Mouse (Mus musculus) neural tube, embryonic 10.5 days (tissue): Measurements from ENCODE around the gene Serf2.

Source experiments
- DNase-seq: peaks from one replicate; pipeline ENCODE4 v3.0.0-alpha.2; 2017; ENCODE audit warnings: low spot score; ENCODE audit errors: extremely low spot score

The Serf2 gene

DNA sequence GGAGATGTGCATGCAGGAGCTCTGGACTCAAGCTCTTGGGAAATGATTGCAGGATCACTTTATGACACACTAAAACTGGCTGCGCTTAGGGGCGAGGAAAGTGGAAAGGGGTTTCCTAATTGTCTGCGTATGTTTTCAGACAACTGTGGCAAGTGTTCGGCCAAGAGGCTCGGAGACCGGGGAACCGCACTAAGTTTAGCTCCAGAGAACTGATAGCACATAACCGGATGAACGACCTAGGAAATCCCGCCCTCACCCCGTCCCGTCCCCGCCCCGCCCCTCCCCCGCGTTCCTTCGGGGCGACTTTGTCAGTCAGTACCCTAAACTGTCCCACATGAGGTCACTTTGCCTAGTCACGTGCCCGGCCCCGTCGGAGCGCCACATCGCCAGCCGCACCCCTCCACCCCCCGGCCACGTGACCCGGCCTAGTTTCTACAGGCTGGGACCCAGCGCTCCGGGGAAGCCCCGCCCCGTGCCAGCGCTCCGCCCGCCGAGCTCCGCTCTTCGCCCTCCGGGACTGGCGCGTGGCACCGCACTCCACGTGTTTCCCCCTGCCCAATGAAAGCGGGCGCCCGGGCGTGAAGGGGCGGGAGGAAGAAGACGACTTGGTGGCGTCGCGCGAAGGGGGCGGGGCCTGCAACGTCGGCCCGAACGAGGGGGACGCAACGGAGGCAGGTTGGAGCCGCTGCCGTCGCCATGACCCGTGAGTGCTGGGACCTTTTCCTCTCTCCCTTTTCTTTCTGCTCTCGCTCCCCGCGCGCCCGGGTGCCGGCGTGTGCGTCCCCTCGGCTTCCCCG, at the start of gene Serf2:
Gene Serf2, plus strand, starts transcription at position 457 of the 797 bp plus-strand sequence.
- DNase-seq = peak; percentile 99

DNA sequence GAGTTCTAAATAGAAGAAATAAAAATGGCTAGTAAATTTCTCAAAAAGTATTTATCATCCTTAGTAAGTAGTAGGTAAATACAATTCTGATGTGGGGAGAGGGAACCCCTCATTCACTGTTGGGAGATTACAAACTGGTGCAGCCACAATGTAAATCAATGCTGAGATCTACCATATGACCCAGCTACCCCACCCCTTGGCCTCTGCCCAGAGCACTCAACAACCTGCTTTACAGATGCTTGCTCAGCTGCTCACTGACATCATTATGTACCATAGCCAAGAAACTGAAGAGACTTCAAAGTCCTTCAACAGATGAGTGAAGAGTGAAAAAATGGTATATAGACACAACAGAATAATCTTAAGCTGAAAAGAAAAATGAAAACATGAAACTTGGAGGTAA, 45.7 kb upstream of the Serf2 start:
- no peak for DNase-seq

DNA sequence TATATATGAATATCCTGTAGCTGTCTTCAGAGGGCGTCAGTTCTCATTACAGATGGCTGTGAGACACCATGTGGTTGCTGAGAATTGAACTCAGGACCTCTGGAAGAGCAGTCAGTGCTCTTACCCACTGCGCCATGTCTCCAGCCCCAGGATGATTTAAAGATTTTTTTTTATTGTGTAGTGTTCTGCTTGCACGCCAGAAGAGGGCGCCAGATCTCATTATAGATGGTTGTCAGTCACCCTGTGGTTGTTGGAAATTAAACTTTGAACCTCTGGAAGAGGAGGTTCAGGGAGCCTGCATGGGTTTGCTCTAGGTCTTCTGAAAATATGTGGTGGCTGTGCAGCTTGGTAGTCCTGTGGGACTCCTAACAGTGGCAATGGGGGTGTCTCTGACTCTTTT, 40.8 kb upstream of the Serf2 start:
- DNase-seq = no peak

DNA sequence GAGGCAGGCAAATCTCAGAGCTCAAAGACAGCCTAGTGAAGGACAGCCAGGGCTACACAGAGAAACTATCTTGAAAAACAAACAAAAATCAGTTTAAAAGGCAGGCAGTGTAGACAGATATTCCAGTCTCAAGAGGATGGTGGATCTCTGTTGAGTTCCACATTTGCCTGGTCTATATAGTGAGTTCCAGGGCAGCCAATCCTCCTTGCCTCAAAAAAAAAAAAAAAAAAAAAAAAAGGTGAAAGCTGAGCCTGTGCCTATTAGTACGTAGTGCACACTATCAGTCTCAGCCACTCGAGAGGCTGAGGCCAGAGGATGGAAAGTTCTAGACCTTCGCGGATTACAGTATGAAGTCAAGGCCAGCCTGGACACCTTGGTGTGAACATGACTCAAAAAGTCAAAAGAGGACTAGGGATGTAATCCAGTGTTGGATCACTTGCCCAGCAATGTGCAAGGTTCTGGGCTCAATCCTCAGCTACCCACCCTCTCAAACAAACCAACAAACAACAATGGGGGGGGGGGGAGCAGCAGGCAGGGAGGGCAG, 36.1 kb upstream of the Serf2 start:
- DNase-seq = no peak

DNA sequence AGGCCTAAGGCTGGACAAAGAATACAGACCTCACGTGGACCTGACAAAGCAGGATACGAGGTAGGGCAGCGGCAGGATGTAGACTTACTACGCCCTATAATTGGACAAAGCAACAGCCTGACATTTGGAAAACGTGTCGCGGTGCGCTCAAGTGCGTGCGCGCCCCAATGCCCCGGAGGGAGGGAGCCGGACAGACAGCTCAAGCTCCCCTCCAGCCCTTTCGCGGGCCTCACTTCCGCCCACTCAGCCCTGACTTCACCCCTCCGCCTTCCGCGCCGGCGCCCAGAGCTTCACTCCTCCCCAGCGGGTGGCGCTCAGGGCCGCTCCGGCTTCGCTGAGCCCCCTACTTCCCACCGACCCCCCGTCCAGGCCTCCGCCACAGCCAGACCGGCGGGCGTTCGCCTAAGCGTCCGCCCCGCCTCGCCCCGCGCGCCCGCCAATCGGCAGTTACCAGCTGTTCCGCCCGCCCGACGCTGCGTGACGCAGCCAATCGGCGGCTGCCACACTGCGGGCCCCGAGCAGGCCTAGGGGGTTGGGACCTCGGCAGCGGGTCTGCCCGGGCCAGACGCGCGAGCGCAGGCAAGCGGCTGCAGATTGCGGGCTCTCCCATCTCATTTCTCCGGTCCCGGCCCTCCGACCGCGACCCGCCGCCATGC, 35.5 kb upstream of the Serf2 start, which contains the start of the genes Pdia3 and Catsper2:
Gene Pdia3, plus strand, starts transcription at position 389 of the 656 bp plus-strand sequence.
Gene Catsper2, minus strand, starts transcription at position 406 of the 656 bp plus-strand sequence.
- peak; percentile 97 for DNase-seq

DNA sequence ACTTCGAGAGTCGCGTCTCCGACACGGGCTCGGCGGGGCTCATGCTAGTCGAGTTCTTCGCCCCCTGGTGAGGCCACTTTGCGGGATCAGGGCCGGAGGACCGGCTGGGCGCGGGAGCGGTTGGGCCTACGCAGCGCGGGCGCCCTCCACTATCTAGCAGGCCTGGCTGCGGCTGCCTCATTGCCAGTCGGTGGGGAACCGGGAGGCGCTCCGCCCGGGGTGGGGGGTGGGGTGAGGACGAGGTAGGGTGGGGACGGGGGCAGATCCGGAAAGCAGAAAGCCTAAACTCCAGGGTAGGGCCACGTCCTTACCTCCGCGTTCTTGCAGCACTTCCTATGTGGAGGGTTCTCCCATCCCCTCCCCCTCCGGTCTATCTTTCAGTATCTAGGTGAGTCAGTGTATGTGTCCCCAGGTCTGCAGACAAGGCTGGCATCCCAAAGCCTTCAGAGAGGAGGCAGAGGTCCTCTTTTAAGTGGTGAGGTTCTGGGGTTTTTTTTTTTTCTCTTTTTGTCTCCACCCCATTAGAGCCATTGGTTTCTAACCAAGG, 34.8 kb upstream of the Serf2 start:
- no peak for DNase-seq

DNA sequence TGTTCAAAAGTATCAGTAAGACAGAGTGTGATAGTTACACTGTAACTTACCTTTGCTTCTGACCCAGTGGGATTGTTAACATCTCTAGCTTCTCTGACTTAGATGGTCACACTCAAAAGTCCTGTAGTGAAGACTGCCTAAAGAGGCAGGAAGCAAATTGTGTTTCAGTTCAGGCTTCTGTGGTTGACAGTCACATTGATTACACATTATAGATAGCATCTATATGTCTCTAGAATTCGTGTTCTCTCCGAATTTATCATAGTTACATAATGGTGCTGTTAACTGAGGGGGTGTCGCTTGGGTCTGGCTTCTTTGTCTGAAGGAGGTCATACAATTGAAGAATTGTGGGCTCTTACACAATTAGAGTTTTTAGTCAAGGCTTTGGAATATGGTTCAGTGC, 33.9 kb upstream of the Serf2 start:
- no peak for DNase-seq

DNA sequence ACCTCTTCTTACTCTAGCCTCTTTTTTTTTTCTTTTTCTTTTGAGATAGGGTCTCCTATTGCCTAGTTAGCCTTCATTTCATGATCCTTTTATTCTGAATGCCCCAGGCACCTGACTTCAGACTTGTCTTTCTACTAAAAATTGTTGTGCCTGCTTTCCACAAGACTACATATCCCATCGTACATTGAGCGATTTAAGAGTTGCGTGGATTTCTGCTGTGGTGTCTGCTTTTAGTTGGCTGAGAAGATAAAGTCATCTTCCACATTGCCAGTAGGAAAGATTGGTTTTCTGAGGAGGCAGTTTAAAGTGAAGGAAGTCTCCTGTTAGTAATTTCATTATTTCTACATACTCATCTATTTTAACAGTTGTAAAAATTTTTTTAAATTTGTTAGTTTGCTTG, 33.4 kb upstream of the Serf2 start:
- DNase-seq = no peak

DNA sequence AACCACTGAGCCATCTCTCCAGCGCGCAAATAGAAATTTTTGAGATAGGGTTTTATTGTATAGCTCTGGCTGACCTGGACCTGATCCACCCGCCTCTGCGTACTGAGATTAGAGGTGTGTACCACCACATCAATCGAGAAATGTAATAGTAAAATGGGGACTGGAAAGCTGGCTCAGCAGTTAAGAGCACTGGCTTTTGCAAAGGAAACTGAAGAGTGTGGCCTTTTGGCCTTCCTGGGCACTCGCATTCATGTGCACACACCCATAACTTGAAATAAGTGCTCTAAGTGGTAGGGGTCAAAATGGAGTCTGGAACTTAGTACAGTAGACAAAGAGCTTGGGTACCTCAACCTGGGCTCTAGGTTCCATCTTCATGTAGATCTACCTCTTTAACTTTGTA, 32.6 kb upstream of the Serf2 start:
- no peak for DNase-seq

DNA sequence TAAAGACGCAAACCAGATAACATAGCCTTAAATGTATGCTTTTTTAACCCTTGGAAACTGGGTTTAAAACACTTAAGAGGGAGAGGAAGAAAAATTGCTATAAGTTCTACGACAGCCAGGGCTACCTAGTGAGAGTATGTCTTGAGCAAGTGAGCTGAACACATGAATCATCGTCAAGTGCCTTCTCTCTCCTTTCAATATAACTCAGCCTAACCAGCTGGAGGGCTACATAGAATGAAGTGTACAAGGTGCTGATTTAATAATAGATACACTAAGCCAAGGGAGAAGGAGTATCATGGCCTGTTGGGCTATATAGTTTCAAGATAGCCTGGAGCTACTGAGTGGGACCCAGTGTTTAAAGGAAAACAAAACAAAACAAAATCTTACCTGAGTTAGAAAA, 30.5 kb upstream of the Serf2 start:
- no peak for DNase-seq

DNA sequence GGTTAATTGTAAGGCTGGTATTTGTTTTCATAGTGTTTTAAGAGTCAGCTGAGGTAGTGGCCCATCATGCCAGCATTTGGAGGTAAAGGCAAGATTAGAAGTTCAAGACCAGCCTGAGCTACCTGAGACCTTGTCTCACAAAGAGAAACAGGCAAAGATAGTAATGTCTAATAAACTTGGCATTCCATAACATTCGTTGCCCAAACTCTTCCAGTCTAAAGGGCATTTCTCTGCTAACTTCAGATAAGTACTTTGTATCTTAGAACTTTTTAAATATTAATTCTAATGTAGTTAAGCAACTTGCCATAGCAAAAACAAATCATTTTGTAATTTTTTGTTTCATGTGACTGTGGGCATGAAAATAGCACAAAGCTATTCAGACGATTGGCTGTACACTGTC, 25.8 kb upstream of the Serf2 start:
- DNase-seq = no peak

DNA sequence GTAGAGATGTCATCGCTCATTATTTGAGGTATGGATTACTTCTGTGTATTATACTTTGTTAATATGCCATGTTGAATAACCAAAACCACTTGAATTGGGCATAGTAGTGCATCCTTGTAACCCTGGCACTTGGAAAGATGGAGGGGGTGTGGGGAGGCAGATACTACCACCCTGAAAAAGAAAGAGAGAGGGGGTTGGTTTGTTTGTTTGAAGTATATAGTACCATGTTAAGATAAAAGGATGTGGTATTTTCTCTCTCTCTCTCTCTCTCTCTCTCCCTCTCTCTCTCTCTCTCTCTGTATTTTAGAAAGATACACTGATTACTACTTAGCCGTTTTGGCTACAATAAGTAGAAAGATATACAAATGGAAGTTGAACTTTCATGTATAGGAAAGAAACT, 23.1 kb upstream of the Serf2 start:
- DNase-seq = no peak

DNA sequence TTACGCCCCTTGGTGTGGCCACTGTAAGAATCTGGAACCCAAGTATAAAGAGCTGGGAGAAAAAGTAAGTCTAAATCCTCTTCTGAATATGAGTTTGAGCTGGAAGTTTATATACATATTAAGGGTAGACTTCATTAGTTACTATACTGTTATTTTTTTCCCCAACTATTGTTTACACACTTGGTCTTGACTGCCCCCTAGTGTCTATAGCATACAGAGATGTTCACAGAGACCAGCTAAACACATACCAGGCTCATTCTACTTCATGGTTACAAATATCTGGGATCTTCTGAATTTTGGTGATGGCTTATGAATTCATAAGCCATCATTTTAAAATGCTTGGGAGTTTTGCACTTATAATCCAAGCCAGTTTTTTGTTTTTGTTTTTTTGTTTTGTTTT, 14.1 kb upstream of the Serf2 start:
- no peak for DNase-seq

DNA sequence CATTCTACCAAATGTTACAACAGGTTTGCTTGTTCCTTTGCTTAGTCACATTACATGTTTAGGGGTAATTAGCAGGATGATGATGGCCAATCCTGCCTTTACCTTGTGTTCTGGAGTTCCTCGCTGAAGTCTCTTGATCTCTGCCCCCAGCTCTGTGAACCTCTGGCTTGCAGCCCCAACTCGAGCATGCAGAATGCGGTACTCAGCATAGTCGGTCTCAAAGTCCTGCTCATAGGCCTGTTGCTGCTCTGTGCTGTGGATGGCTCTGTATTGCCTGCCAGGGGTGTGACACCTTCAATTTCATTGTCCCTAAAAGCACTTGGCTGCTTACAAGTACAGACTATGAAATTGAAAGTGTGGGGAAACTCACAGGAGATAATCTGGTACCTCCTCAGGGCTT, 9.2 kb upstream of the Serf2 start:
- DNase-seq = no peak

DNA sequence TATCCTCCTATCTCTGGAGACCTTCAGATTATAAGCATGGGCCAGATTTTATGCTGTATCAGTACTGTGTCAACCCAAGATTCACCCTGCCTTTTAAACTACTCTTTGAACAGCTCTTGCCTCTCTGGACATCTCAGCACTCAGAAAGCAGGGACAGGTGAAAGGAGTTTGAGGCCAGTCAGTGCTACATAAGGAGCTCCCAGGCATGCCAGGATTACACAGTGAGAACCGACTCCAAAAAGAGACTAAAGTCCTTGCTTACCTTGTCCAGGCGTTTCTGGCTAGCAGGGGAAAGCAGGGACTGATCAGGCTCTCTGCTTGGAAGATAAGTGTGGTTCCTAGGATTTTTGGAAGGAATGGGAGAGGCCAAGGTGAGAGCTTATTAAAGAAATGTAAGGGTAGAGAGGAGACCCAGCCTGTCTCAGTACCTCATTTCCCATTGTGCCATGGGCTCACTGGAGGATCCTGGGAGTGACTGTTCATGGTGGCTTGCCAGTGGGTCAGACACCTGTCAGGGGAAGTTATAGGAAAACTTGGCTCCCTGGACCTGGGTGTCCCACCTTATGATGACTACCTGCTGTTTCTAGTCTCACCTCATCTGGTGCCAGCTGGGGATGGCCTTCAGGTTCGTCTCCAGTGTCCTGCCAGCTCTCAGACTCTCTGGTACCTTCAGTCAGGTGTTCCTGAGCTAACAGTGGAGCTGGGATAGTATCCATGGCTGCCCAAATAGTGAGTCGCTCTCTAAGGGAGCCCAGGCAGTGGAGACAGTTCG, 8.0 kb upstream of the Serf2 start:
- no peak for DNase-seq

DNA sequence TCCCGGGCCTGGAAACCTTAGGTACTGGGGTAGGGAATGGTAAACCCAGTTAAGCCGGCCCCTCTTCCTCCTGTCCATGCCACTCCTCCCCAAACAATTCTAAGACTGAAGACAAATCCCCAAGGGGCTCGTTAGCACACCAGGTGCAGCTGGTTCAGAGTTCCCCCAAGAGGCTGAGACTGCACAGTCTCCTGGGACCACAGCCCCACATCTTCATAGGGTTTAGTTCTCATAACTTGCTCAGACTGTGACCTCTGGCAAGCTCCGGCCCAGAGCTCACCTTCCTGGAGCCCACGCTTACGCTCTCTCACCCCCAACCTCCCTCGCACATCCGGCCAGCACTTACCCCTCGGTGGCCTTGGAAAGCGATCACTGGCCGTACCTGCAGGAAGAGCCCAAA, 7.2 kb upstream of the Serf2 start:
- DNase-seq = no peak

DNA sequence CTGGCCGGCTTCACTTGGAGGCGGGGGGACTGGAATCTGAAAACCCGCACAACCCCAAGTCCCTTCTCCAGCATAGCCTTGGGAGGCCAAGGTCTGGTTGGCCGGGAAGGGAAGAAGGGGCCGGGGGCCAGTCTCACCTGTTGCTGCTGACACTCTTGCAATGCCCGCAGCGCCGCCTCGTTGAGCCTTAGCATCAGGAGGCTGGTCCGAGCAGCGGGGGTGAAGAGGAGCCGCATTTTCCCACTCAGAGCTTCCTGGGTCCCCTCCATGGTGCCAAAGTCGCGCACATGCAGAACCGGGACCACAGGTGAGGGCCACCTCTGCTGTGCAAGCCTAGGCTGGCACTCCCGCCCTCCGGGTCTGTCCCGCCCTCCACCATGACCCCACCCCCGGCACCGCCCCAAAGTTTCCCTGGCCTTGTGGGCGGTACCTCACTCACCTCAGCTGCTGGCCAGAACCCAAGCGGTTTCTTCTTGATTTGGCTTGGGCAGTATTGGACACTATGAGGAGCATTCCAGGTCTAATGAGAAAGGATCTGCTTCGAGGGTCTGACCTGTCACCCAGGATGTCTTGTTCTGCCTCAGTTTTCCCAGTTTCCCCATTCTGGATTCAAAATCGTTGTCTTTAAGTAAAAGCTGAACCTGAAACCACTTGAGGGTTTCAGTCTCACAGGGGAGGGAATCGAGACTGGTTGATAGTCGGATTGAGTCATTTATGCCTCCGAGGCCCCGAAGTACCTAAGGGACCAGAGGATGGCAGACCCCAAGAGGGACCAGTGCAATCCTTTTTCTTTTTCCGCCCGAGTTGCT, 6.5 kb upstream of the Serf2 start:
- peak; percentile 56 for DNase-seq

DNA sequence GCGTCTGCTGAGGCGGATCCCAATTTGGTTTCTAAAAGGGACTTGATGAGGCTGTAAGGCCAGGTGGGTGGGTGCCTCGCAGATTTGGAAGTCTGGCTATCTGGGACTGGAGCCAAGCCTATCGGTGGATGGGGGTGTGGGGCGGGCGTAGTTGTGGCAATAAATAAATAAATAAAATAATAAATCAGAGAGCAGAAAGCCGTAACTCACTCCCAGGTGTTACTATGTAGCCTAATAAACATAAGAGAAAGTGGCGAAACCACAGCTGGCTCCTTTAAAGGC, 6.0 kb upstream of the Serf2 start:
- no peak for DNase-seq

DNA sequence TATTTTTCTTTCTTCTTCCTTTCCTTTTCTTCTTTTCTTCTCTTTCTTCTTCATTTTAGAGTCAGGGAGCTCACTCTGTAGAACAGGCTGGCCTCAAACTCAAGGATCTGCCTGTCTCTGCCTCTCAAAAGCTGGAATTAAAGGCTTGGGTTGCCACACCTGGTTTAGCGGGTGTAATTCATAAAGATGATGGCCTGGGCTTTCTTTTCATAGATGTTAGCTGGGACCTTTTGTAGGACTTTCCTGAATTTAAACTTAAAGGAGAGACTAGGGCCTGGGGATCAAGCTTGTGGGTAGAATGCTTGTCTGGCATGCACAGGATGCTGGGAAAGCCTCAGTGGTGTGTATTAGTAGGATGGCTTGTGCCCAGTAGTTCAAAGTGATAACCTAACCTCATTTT, 4.8 kb upstream of the Serf2 start, which contains the start of gene Ell3:
Gene Ell3, minus strand, starts transcription at position 101 of the 400 bp plus-strand sequence.
- DNase-seq = no peak

DNA sequence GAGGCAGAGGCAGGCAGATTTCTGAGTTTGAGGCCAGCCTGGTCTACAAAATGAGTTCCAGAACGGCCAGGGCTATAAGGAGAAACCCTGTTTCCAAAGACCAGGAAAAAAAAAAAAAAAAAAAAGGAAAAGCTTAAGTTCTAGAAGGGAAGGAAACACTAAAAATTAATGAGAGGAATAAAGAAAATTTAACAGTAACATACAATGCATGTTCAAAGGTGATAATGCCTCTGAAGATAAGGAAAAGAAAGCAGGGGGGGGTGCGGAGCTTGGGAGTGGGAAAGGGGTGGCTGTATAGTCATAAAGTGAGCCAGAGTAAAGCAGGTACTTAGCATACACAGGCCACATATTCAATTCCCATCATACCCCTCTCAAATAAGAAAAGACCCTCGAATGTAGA, 3.9 kb upstream of the Serf2 start:
- DNase-seq = no peak

DNA sequence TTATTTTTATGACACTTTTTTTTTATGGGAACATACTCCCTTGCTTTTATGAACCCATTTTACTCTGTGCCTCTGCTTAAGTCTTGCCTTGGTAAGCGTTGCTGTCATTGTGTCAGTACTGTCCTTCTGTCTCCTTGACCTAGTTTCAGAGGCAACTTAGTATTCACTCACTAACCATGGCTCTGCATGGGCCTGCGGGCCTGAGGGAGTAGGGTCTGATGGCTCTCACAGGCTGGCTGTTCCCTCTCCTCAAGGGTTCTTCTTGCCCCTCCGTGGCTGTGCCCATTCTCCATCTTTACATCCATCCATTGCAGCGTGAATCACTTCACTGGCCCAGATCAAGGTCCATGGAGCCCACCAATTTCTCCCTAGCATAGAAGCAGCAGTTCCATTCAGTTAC, 2.5 kb upstream of the Serf2 start:
- DNase-seq = no peak
